Mouse (Mus musculus): ENCODE results near the gene Ror2.
"Not testable (repeated sequence)": the region's sequence is repeated elsewhere in the genome, so short reads cannot be mapped to it uniquely, and the experiment has no call there.

Ror2 gene

DNA sequence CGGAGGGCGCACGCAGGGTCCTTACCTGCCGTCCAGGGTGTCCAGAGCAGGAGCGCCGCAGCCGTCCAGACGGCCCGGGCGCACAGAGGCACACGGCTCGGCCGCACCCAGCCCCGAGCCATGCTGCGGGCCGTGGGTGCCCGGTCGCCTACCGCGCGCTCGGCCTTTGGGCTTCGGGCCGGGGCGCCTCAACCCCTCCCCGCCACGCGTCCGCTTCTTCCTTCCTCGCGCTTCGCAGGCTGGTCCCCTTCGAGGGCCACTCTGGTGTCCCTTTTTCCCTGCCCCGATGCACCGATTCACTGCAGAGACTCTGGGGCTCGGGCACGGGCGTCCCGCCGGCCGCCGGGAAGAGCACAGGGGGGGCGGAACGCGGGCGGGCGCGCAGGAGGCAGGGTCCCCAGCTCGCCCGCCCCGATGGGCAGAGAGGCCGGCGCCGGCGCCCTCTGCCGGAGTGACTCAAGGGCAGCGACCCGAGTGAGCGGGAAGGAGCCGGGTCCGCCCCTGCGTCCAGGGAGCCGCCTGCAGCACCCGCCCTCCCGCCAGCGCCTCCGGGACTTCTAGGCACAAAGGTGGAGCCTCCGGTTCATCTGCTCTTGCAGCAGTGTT, at the start of gene Ror2:
Gene Ror2 (minus strand): TSS at position 369 of the 606 bp plus-strand sequence.
- peak; percentile 51 for DNase-seq

DNA sequence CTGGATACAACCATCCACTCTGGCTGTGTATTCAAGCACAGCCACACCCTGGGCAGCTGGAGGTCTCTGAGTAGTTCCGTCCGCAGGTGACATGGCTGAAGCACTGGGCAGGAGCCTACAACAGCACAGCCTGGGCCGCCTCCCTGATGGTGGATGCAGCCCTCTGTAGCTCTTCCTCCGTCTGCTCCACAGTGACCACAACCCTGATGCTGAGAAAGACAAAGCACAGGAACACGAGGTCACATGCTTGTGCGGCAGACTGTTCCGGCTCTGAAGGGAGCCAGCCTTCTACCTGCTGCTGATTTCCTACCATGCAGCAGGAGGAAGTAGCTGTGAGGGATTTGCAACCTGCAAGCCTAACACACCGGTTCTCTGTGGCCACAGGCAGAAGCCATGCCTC, 47.8 kb upstream of the Ror2 start:
- DNase-seq, result no peak

DNA sequence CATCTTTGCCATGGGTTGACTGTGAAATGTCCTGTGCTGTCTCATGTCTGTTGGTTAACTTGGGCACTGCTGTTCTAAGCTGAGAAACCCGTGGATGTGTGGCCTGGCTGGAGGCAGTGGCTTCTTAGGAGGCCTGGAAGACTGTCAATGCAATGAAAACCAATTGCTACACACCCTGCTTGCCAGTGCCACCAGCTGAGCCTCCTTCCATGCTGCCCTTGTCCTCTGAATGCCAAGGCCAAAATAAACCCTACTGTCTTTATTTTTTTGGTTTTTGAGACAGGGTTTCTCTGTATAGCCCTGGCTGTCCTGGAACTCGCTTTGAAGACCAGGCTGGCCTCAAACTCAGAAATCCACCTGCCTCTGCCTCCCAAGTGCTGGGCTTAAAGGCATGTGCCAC, 44.3 kb upstream of the Ror2 start:
- no peak for DNase-seq

DNA sequence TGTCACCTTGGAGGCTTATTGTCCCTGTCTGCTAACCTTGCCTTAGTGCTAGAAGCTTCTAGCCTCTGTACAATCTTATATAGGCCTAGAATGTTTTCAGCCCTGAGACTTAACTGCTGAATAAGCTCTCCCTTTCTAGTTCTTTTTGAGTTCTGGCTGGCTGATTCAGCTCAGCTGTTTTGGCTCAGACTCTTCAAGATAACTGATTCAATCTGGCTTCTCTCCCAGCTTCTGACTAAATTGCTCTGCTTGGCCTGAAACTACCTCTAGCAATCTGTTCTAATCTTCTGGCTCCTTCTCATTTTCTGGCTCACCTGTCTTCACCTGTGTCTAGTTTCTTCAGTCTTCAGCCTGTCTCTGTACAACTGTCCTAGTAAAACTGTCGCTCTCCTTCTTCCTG, 39.6 kb upstream of the Ror2 start:
- no peak for DNase-seq

DNA sequence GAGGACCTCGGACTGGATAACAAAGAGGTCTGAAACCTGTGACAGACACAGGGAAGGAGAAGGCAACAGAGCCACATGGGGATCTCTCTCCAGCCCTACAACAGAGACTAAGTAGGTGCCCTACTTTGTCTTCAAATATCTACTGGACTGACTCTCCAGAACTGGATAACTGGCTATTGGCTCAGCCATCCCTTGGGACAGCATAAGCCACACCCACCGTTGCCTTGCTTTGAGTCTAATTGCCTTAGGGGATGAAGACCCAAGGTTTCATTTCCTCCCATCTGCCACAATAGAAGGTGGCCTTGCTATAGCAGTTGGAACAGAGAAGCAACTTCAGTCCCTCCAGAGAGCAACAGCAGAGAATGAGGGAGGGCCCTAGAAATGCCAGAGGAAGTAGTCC, 37.7 kb upstream of the Ror2 start:
- no peak for DNase-seq

DNA sequence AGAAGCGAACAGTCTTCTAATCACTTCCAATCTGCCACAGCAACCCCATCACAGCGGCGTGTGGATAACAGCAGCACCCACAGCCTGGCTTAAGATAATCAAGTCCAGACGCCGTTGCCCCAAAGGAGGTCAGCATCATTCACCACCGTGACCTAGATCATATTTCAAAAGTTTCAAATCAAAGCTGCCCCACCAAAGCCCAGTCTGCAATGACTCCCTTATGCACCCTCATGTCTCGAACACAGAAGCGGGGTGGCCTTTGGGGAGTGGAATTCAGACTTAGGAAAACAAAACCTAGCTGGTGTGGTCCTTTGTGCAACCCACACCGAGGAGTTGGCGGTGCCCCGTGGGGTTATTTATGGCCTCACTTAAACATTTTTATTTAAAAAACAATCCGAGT, 35.0 kb upstream of the Ror2 start:
- no peak for DNase-seq

DNA sequence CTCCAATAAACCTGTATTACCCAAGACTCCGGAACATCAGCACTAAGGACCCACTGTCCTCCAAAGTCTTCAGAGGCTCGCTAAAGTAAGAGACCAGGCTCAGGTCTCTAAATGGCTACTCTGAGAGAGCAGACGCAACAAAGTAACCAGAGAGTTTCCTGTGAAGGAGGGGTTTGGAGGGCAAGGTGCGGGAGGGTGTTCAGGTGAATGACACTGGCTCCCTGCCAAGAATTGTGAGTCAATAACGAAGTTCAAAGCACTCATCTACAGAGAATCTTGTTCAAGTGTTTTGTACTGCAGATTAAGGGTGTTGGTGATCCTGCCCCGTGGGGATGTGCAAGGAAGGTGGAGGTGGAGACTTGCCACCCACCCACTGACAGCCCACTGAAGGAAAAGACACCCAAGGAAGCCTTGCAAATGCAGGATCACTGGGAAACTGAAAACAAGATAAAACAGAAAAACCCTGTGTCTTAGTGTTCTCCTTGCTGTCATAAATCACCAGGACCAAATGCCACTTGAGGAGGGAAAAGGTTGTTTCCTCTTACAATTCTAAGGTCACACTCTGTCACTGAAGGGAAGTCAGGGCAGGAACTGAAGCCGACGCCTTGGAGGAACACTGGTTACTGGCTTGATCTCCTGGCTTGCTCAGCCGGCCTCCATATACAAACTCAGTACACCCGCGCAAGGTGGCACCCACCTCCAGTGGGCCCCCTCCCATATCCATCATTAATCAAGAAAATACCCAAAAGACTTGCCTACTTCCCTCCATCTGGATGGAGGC, 30.8 kb upstream of the Ror2 start:
- peak; percentile 29 for DNase-seq

DNA sequence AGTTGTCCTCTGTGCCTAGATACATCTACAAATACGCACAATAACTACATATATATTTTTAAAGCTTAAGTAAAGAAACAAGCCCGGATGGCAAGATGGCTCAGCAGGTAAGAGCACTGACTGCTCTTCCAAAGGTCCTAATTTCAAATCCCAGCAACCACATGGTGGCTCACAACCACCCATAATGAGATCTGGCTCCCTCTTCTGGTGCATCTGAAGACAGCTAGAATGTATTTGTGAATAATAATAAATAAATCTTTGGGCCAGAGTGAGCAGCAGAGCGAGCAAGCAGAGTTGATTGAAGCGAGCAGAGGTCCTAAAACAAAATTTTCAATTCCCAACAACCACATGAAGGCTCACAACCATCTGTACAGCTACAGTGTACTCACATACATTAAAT, 29.8 kb upstream of the Ror2 start:
- DNase-seq, result not testable (repeated sequence)

DNA sequence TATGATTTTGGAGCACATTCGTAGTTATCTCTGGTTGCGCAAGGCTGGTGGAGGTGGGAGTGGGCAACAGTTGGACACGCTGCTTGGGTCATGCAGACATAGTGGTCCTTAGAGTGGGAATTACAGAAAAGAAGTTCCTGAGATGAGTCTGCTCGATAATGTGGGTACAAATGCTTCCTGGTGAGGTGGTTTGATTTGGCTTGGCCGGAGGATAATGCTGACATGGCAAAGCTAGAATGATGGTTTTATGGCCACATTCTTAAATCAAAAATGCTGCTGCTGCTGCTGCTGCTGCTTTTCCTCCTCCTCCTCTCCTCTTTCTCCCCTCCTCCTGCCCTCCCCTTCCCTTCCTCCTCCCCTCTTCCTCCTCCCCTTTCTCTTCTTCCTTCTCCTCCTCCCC, 24.5 kb upstream of the Ror2 start:
- no peak for DNase-seq

DNA sequence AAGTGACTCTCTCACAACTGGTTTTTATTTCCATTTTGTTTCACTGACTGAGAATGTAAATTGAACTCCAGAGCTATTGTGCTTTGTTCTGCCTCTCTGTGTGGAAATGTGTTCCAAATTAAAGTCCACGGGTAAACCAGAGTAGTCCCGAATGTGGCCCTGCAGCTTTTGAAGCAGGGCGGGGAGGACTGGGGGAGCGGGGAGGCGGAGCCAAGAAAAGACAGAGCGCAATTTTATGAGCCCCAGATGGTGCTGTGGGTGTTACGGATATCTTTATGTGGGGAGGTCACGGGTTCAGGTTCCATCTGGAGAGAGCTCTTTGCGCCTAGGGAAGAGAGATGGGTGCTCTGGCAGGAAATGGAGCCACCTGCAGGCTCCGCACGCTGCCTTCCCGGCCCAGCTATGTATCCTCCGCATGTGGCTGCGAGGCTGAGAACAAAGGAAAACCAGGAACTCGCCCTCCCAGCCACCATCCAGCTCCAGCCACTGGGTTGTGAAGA, 23.8 kb upstream of the Ror2 start:
- DNase-seq, result peak; percentile 18

DNA sequence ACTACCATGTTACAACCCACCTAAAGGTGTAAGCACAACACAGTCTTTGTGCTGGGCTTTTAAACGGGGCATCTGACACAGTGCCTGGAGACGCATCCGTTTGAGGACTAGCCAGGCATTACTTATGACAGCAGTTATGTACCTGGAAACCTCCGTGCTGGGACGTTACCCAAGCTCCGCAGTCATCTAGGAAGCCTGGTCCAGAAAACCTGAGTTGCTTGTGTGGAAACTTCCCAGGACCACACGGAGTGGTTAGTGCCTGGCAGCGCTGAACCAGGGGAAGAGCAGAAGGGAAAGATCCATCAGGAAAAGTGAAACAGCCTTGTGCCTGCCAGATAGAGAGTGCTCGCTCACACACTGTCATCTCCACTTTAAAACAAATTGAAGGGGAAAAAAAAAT, 23.2 kb upstream of the Ror2 start:
- DNase-seq, result no peak

DNA sequence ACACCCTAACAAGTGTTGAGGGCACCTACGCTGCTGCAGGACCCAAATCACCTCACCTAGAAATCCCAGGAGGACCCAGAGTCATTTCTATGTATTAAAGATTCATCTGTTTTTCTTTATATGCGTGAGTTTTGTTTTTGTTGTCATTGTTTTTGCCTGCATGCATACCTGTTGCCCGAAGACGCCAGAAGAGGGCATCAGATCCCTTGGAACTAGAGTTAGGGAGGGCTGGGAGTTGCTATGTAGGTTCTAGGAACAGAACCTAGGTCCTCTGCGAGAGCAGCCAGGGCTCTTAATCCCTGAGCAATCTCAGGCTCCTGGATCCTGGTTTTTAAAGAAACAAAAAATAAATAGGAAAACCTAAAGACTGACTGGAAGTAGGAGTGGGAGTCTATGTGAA, 20.9 kb upstream of the Ror2 start:
- DNase-seq, result no peak

DNA sequence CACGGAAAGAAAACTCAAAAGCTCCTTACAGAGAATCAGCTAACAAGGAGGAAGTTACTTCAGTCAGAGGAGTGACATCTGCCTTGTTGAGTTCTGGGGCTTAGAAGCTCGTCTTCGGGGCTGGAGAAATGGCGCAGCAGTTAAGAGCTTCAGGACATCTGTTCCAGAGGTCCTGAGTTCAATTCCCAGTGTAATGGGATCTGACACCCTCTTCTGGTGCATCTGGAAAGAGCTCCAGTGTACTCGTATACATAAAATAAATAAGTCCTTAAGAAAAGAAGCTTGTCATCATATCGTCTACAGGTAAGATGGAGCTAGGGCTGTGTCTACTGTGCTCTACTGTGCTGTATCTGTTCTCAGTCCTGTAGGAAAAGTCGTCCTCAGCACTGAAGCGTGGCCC, 19.3 kb upstream of the Ror2 start:
- DNase-seq, result no peak

DNA sequence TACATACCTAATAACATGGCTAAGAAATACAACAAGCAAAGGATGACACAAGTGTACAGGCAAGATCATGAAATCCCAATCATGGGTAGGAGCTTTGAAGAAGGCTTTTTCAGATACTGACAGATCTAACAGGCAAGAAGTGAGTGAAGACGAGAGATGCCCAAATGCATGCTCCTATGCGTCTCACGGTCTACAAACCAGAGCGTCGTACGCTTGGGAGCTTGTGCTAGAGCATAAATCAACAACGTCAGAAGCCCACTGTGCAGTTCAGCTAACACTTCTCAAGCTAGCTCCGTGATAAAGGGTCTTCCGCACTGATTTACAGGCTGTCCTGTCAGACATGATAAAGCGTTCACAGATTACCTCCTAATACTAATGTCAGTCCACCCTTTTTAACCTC, 16.8 kb upstream of the Ror2 start:
- DNase-seq, result no peak

DNA sequence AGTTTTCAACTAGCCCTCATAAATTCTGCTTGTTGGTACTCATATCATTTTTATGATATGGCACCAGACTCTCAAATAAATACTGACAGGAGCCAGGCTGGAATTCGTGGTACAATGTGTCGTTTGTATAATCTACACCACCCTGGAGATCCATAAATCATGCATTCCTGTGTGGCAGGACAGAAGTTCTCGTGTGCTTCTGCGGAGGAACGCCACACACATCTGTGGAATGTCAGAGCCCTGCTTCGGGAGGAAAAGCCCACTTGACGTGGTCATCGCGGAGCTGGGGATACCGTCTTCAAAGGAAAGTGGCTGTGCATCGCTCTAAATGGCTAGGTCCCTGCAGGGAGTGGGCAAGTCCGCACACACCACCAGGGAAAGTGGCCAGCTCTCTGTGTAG, 7.1 kb upstream of the Ror2 start:
- no peak for DNase-seq

DNA sequence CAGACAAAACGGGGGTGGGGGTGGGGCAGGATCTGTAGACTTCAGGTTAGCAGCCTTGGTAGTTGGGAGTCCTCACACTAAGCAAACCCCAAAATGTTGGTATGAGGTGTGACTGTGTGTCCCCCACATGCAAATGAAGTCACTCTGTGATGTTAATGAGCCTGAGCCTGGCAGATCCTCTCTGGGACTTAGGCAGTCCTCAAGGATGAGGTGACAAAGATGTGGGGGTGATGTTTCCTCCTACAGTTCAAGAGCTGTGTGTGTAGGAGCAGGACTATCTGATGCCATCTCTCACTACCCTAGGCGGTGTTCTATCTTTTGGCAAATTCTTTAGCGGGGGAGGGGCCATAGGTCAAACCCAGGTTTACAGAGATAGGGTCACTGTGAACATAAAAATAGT, 6.3 kb upstream of the Ror2 start:
- DNase-seq, result no peak

DNA sequence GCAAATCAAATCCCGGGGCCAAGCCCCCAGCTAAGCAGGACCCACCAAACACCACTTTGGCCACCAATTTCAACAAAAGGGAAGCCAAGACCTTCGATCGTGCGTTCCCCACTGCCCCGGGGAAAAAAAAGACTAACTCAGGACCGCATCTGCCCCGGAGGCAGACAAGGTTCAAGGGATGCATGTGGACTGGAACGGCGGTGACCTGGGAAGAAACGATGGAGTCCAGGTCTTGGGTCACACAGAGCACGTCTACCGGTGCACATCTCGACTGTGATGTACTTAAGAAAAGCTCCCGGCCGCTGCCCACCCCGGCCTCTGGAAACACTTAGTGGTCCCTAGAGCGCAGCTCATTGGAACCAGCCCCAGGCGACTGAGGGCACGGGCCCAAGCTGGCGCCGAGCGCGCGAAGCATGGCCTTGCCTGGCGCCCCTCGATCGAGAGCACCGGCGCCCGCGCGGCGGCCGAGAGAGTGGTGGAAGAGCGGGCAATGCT, 616 bp downstream of the Ror2 start:
- no peak for DNase-seq

DNA sequence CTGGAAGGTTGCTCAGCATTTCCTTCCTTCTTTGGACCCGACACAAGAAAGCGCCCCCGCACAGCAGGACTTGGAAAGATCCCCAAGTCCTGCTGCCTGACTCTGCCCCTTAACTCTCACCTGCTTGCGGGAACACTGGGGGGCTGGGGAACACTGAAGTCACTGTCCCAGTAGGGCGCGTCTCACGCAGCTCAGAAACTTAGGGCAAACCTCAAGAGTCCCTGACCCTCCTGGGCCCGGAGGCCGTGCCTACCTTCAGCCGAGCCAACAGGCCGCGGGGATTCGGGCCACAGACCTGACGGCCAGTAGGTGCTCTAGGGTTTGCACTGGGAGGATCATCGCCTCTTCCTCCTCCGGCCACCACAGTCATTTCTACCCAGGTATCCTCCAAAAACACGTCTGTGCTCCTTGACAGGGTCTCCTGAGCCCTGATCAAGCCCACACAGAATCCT, 1.2 kb downstream of the Ror2 start:
- no peak for DNase-seq

DNA sequence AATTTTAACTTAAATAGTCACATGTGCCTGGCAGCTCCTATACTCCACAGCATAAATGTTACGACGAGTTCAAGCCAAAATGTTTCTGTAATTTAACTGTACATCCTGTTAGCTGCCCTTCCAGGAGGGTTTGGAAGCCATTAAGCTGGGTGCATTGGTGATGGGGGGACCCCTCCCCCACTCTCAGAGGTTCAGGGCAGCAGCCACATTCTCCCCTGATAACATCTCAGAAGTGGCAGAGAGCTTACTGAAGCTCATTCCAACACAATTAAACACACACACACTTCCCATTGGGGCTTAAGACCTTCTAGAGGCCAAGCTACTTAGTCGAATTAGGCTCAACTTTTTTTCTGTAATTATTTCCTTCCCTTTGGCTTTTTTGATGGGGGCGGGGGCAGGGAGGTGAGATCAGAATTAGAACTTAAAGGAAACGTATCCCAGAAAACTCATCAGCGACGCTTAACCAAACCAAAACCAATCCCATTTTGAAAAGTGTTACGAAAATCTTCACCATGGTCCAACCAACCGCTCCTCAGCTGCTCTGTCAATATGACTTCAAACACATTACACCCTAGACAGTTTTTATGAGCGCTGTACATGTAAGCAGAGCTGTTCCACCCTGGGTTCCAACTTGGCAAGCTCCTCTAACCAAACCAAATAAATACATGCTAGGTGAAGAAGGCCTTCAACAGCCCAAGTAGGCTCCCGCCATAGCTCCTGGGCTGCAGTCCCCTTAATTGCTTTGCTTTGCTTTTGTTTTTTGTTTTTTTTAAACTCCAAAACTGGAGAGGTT, 4.1 kb downstream of the Ror2 start:
- DNase-seq, result no peak

DNA sequence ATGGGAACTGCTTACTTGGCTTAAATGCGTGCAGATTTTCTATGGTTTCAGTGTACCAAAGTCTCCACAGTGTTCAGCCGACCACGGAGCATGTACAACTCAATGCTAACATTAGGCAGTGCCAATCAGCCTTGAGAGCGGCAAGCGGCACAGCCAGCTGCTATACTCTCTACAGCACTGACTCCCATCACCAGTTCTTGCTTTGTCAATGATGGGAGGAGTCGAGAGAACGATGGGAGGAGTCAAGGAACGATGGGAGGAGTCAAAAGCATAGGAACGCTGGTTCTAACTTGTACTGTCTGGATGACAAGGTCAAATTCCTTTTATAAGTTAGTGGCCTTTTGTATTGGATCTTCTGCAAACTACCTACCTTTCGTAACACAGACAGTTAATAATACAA, 7.0 kb downstream of the Ror2 start:
- no peak for DNase-seq

DNA sequence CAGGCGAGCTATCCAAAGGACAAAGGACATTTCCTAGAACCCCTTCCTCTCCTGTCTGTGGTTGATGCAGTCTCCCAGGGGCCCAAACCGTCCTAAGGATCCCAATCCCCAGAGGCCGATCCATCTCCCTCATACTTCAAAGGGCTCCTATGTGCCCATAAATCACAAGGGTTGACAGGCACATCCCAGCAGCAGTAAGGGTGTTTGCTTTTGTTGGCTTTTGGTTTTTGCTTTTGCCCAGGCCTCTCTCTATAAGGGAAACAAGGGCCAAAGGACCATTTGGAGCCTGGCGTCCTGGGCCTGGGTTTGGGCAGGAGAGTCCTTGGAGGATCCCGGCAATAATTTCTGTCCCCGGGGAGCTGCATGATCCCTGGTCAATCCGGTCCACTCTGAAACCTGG, 9.5 kb downstream of the Ror2 start:
- DNase-seq, result no peak

DNA sequence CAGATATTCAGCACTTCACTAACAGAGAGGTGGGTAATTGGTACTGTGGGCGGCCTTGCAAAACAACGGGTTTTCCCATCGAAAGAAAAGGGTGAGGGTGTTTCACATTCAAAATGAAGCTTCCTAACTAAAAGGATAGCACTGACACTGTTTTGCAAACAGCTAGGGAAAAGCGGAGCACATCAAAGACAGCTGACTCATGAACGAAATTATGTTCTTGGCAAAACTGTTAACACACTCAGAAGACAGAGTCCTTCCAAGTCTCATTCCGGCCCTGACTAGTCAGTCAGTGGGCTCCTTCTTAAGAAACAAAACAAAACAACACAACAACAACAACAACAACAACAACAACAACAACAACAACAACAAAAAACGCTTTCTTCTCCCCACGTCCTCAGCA, 10.1 kb downstream of the Ror2 start:
- DNase-seq, result peak; percentile 52

DNA sequence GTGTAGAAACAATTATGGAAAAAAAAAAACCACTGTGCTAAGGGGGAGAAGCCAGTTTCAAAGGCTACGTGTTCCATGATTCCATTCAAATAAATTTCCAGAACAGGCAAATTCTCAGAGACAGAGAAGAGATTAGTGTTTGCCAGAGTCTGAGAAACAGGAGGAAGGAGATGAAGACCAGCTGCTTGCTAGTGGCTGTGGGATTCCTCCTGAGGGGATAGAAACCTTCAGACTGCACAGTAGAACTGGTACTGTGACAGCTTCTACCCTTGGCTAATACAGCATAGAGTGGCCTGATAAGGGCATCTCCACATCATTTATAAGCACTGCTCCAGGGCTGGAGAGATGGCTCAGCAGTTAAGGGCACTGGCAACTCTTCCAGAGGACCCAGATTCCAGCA, 11.2 kb downstream of the Ror2 start:
- DNase-seq, result peak; percentile 45

DNA sequence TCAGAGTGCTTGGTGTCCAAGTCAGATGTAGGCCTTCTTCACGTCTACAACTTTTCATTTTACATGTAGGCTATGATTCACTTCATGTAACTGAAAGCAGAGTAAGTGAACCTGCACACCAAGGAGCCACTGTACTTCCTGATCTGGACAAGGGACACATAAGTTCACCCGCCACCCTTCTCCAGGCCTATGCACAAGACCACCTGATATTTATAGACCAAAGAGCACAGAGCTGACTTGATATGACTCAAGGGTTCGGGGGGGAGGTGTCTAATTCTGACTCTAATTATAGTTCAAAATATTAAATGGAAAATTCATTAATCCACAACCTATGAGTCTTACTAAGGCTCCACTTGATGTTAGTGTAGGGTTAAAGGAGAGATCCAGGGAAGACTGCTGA, 14.3 kb downstream of the Ror2 start:
- DNase-seq, result no peak

All from lung, postnatal 36 days (tissue).